Mouse (Mus musculus) B cell, adult 2 months (primary cell): ENCODE data around the gene Ptcra.
"Not testable (repeated sequence)": the region's sequence is repeated elsewhere in the genome, so short reads cannot be mapped to it uniquely, and the experiment has no call there.

Experiments used
- DNase-seq, 2 experiments: peaks; one replicate each; pipeline ENCODE4 v3.0.0; 2022

The Ptcra gene

GRCm38 (mm10) chr17:46763544-46763943 is at the start of gene Ptcra:
Ptcra (minus strand) TSS chr17:46763712.
- DNase-seq: no peak

GRCm38 (mm10) chr17:46812442-46812841 is 48.9 kb upstream of the Ptcra start:
- no peak for DNase-seq

GRCm38 (mm10) chr17:46810672-46811071 is 47.2 kb upstream of the Ptcra start:
- no peak for DNase-seq

GRCm38 (mm10) chr17:46809131-46809830 is 45.8 kb upstream of the Ptcra start:
- DNase-seq: no peak

- no peak for DNase-seq
Measured at GRCm38 (mm10) chr17:46808376-46808775, 44.9 kb upstream of the Ptcra start.

GRCm38 (mm10) chr17:46801761-46802160 is 38.2 kb upstream of the Ptcra start:
- no peak for DNase-seq

GRCm38 (mm10) chr17:46799680-46800079 is 36.2 kb upstream of the Ptcra start:
- no peak for DNase-seq

GRCm38 (mm10) chr17:46797386-46797785 is 33.9 kb upstream of the Ptcra start:
- no peak for DNase-seq

GRCm38 (mm10) chr17:46796743-46797142 is 33.2 kb upstream of the Ptcra start:
- DNase-seq: no peak

- no peak for DNase-seq
Measured at GRCm38 (mm10) chr17:46792963-46793362, 29.5 kb upstream of the Ptcra start.

GRCm38 (mm10) chr17:46787974-46788373 is 24.5 kb upstream of the Ptcra start:
- DNase-seq: not testable (repeated sequence)

- DNase-seq: no peak
Measured at GRCm38 (mm10) chr17:46786952-46787351, 23.4 kb upstream of the Ptcra start.

GRCm38 (mm10) chr17:46783222-46783565 is 19.7 kb upstream of the Ptcra start:
- DNase-seq: no peak

GRCm38 (mm10) chr17:46782341-46783221 is 19.1 kb upstream of the Ptcra start, which contains the start of gene Rpl7l1:
Rpl7l1 (minus strand) TSS chr17:46782672.
- DNase-seq: peak; percentile 94 to 95

GRCm38 (mm10) chr17:46781876-46782275 is 18.4 kb upstream of the Ptcra start:
- DNase-seq: no peak

GRCm38 (mm10) chr17:46776087-46776486 is 12.6 kb upstream of the Ptcra start:
- DNase-seq: no peak

GRCm38 (mm10) chr17:46775070-46775469 is 11.6 kb upstream of the Ptcra start:
- DNase-seq: no peak

GRCm38 (mm10) chr17:46774131-46774472 is 10.6 kb upstream of the Ptcra start:
- DNase-seq: no peak

- no peak for DNase-seq
Measured at GRCm38 (mm10) chr17:46773278-46774130, 10.0 kb upstream of the Ptcra start.

- peak; percentile 79 to 80 for DNase-seq
Measured at GRCm38 (mm10) chr17:46772404-46773277, 9.1 kb upstream of the Ptcra start, which contains the start of gene 2310039H08Rik. 2310039H08Rik (plus strand) TSS chr17:46772635.

- no peak for DNase-seq
Measured at GRCm38 (mm10) chr17:46772038-46772403, 8.5 kb upstream of the Ptcra start.

- DNase-seq: no peak
Measured at GRCm38 (mm10) chr17:46771616-46772015, 8.1 kb upstream of the Ptcra start.
